Mouse (Mus musculus) G1E (cell line): ENCODE measurements around the gene Atp1b1.

Experiments used
- CTCF ChIP-seq: IDR thresholded peaks from 2 replicates; pipeline ENCODE4 v1.5.1; 2012; ENCODE audit warnings: low read depth, low read length, inconsistent platforms, mixed read lengths
- GATA1 ChIP-seq: IDR thresholded peaks from 2 replicates; pipeline ENCODE4 v1.6.1; 2012; ENCODE audit warnings: borderline replicate concordance, low read length, inconsistent platforms, mixed read lengths
- GATA2 ChIP-seq: IDR thresholded peaks from 2 replicates; pipeline ENCODE4 v1.6.1; 2012; ENCODE audit warnings: low read depth, low read length, inconsistent platforms, borderline replicate concordance
- POLR2AphosphoS5 ChIP-seq: IDR thresholded peaks from 2 replicates; pipeline ENCODE4 v1.6.1; 2012; ENCODE audit warnings: low read depth, low read length, inconsistent platforms; ENCODE audit not compliant: insufficient replicate concordance
- TAL1 ChIP-seq: conservative IDR thresholded peaks from 2 replicates; pipeline ENCODE4 v1.6.1; 2012; ENCODE audit warnings: low read depth, low read length, inconsistent platforms, mixed read lengths

GRCm38 (mm10) chr1:164427777-164428176 lies 30.4 kb downstream of the Atp1b1 start:
- TF ChIP-seq CTCF (no peak), GATA1 (no peak), POLR2AphosphoS5 (no peak), TAL1 (no peak), GATA2 (no peak)
